8 mouse cellular contexts compared by ENCODE assay signal in genomic region chr15:78934784-78935320, GRCm38 (mm10). TPM values are rescaled to one million over a fixed set of nuclear protein-coding genes. Genes with fewer than 3 reads are reported as not detected.
DNase-seq lines count a peak whose midpoint lies in the region; ATAC-seq lines count a peak whose summit lies in the region.

TSS of gene Nol12 (plus strand) at chr15:78934933.

- H3K27me3 ChIP-seq in hindbrain, embryonic 11.5 days (ENCODE audit: control insufficient read depth, insufficient read depth, low read length), result no peaks in the 10 kb centered on the region

- no peaks in the 10 kb centered on the region for H3K4me1 ChIP-seq in hindbrain, embryonic 11.5 days (replicated peaks; ENCODE audit: control insufficient read depth, insufficient read depth, low read length)

- peaks cover 6% of the 10 kb centered on the region; the same call in 1 of the 2 replicates for H3K36me3 ChIP-seq in hindbrain, embryonic 11.5 days (ENCODE audit: control insufficient read depth, insufficient read depth, low read length)

- no peaks in the 10 kb centered on the region for H3K9me3 ChIP-seq in hindbrain, embryonic 11.5 days (ENCODE audit: control insufficient read depth, low read length)

- peak within 1 kb of the TSS; percentile 69 for H3K4me2 ChIP-seq in hindbrain, embryonic 11.5 days (replicated peaks; ENCODE audit: low read depth, low read length)

- WGBS in hindbrain, embryonic 11.5 days, result under 1% methylated on average over 42 of the region's 42 CpGs

- peak within 1 kb of the TSS; percentile 62; the same call in 1 of the 2 replicates for H3K27ac ChIP-seq in hindbrain, embryonic 11.5 days (ENCODE audit: low read depth, low read length)

- peak; percentile 88 for ATAC-seq in hindbrain, embryonic 11.5 days (ENCODE audit: low FRiP score)

- peak within 1 kb of the TSS; percentile 86 for H3K9ac ChIP-seq in hindbrain, embryonic 11.5 days (ENCODE audit: low read depth, low read length)

- peak within 1 kb of the TSS; percentile 80 for H3K4me3 ChIP-seq in hindbrain, embryonic 11.5 days (ENCODE audit: low read depth, low read length)

- DNase-seq in Muller cell, postnatal 12 days (ENCODE audit: inconsistent ontology term), result peak; percentile 91
- DNase-seq in cerebellum, adult 9-10 months, result peak; percentile 90
- DNase-seq in frontal cortex, adult 2 months (ENCODE audit: extremely low spot score in 1 of 2, low spot score in 1 of 2), result peak; percentile 78 to 93
- DNase-seq in hindbrain, embryonic 11.5 days (ENCODE audit: low spot score), result peak; percentile 92
- DNase-seq in layer of hippocampus, postnatal 10 days (ENCODE audit: low spot score in 2 of 2), result peak; percentile 90 to 92
- DNase-seq in lung, postnatal 14 days, result peak; percentile 83
- peak; percentile 84 for DNase-seq in retina, adult 2 months (ENCODE audit: low read depth, low spot score)
- peak; percentile 80 to 83 for DNase-seq in thymus, postnatal 36 days

RNA-seq across cellular contexts. Expression of gene Nol12, which starts in this region (rescaled TPM):
- 35.8 and 37.4 TPM in 2 replicates for polyA plus RNA-seq in frontal cortex, adult 2 months (2012; rRNA removed)
- 61.1 and 64.4 TPM in 2 replicates for polyA plus RNA-seq in hindbrain, embryonic 11.5 days (2014; fragmentation: Nextera tagmentation; extraction: Ambion mirVana)
- total RNA-seq in layer of hippocampus, postnatal 10 days (2021), result 10 to 100 TPM; 43.0 to 43.2 TPM

Comparison
In these comparisons a context has a peak if more than half of its experiments do, and no peak if none do; other contexts are left out.
1. Peak in every context shown above with its lines: DNase-seq, ATAC-seq, H3K4me3 ChIP-seq and H3K27ac ChIP-seq.